Mouse (Mus musculus): ENCODE results near the gene Pigk.

Gene Pigk

GRCm38 (mm10) chr3:152898906-152899305 lies 185.0 kb downstream of the Pigk start:
- DNase-seq (ENCODE audit: low spot score), result no peak

DNA sequence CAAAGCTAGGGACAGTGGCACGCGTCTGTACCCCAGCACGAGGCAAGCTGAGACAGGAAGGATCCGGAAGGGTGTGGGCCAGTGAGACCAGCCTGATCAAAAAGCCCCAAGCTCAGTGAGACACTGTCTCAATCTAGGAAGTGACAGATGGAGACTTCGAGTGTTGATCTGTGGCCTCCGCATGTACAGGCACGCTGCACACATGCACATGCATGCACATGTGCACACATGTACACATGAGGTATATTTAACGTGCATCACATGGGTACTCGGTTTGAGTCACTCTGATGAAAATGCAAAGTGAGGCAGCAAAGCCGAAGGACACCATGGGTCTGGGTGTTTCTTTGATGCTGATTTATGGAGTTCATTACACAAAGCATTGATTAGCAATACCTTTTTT lies 191.1 kb downstream of the Pigk start:
- no peak for DNase-seq (ENCODE audit: low spot score)

DNA sequence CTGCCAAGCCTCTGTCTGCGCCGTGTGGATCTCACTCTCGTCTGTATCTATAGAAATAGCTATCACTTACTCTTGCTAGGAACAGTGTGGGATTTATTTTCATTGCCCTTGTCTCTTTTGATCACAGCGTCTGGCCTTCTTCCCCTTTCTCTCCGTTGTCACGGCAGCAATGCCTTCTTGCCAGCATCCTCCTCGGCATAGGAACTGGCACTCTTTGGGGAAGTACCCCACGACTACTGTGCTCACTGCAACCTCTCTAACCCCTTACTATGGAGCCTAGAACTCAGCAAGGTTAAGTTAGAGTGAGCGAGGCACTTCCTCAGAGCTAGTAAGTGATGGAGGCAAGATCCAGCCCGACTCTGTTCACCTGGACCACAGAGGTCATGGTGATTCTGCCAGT lies 191.9 kb downstream of the Pigk start:
- DNase-seq (ENCODE audit: low spot score), result no peak

DNA sequence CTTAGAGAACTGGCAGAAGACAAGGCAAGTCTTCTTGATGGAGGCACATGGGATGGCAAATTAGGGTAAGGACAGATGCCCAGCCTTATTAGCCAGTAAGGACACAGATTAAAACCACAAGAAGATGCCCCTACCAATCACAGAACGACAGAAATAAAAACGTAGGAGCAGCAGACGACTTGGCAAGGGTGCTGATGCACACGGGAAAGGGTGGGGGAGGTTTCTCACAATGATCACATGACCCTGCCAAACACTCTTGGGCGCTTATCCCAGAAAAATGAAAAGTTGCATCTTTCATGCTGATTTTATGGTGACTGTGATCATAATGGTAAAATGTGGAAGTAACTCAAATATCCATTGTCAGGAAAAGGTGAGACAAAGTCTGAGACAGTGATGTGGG lies 193.2 kb downstream of the Pigk start:
- DNase-seq (ENCODE audit: low spot score), result no peak

- DNase-seq (ENCODE audit: low spot score), result no peak
Measured at GRCm38 (mm10) chr3:152907683-152908082, 193.8 kb downstream of the Pigk start.

GRCm38 (mm10) chr3:152911578-152911977 lies 197.7 kb downstream of the Pigk start:
- no peak for DNase-seq (ENCODE audit: low spot score)

DNA sequence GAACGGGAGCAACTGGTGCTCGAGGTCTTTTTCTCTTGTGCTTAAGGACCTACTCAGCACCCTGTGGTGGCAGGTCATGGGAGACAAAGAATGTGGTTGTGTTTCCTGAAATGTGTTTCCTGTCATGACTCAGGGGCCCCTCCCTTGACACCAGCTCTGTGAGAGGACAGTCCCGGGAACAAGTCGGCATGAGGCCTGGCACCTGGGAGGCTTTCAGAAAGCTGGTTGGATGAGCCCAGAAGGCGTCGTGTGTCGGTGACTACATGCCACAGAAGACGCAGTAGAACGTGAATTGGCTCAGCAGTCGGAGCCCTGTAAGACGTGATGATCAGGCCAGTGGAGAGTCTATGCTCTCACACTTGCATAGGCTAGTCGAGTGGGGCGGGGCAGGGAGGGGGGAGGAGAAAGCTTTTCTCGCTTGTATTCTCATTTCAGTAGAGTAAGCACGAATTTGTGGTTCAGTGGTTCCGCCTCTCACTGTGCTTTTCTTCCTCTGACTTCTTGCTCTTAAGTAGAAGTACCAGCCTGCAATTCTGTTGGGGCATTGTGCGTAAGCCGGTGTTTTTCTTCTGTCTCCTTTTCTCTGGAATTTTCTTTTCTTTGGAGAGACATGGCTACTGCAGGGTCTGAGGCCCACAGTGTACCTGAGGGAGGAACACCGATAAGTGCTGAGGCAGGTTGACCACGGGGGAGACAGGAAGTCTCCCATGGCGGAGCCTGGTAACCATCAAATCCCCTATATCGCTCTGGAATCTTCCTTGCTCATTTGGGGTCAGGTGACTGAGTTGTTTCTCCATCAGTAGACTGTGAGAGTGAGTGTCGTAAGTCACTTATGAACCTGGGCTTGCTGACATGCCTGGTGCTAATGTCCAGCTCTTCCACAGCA lies 198.6 kb downstream of the Pigk start:
- DNase-seq (ENCODE audit: low spot score), result no peak

- DNase-seq (ENCODE audit: low spot score), result no peak
Measured at GRCm38 (mm10) chr3:152913150-152913549, 199.2 kb downstream of the Pigk start.

DNA sequence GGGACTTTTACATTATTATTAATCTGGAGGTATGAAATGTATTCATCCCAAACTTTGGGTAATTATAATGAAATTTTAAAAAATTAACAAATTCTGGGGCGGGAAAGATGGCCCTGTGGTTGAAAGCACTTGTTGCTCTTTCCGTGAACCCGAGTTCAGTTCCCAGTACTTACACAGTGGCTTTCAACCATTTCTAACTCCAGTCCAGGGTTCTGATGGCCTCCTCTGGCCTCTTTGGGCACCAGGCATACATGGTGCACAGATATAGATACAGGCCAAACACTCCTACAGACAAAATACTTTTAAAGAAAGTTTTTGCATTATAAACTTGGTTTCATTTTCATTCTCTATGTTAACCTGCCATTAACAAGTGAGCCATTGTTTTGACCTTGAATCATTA lies 199.7 kb downstream of the Pigk start:
- DNase-seq (ENCODE audit: low spot score), result no peak

DNA sequence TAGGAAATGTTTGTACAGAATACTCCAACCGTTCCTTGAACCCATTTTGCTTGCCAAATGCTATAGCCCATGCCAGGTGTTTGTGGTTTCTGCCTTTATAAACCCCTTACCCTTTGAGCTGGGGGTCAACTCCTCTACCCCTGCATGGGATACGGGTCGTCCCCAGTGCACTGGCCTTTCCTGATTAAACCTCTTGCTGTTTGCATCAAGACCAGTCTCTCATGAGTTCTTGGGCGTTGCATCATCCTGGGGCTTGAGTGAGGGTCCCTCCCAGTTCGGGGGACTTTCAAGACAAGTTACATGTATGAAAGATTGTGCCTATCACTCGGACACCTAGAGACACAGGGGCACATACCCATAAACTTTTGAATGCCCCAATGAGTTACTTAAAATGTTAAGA lies 200.5 kb downstream of the Pigk start:
- no peak for DNase-seq (ENCODE audit: low spot score)

- no peak for DNase-seq (ENCODE audit: low spot score)
Measured at GRCm38 (mm10) chr3:152917579-152917978, 203.7 kb downstream of the Pigk start.

DNA sequence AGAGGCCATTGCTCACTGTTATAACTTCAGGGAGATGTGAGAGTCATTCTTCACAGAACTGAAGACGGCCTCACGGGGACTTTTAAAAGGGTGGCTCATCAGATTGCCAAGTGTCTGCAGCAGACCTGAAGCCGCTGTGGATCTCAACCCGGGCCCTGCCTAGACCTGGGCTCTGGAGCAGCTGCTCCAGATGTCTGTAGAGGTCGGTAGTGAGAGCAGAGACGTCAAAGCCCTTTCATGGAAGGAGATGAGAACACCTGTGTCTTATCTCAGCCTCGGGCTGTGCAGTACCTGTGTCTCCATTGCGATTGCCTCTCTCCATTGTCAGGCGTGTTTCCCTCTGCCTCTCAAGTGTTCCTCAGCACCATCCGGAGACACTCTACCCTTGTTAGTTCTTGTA lies 205.2 kb downstream of the Pigk start:
- DNase-seq (ENCODE audit: low spot score), result no peak

GRCm38 (mm10) chr3:152920365-152920764 lies 206.5 kb downstream of the Pigk start:
- DNase-seq (ENCODE audit: low spot score), result no peak

DNA sequence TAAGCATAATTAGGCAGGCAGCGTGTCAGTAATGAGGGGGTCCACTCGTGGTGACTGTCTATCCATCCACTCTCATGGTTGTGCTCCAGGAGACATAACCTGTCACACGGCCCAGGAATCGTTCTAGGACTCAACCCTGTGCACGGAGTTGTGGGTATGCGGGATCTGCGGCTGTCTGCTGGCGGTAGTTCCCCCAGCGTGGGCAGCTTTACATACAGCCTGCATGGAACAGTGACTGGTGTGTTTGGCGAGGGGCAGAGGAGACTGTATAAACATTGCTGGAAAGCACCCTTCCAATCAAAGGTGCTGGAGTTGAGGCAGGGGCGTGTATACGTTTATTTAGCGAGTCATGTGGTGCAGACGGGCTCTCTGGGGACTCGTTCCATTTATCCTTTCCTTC lies 209.6 kb downstream of the Pigk start:
- DNase-seq (ENCODE audit: low spot score), result no peak

DNA sequence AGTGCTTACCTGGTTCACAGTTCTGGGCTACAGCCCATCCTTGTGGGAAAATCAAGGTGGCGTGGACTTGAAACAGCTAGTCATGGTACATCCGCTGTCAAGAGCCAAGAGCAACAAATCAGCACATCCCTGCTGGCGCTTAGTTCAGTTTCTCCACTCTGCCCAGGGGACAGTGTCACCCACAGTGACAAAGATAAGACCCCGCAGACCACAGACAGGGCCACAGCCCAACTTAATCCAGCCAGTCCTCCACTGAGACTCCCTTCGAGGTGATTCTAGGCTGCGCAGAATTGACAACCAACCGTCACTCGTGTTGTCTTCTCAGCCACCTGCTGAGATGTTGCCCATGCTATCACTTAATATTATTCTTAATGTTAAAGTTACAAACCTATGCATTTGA lies 211.5 kb downstream of the Pigk start:
- no peak for DNase-seq (ENCODE audit: low spot score)

- DNase-seq (ENCODE audit: low spot score), result no peak
Measured at GRCm38 (mm10) chr3:152926166-152926565, 212.3 kb downstream of the Pigk start.

- DNase-seq (ENCODE audit: low spot score), result no peak
Measured at GRCm38 (mm10) chr3:152928287-152928975, 214.5 kb downstream of the Pigk start.

- DNase-seq (ENCODE audit: low spot score), result no peak
Measured at GRCm38 (mm10) chr3:152929256-152929787, 215.4 kb downstream of the Pigk start.

DNA sequence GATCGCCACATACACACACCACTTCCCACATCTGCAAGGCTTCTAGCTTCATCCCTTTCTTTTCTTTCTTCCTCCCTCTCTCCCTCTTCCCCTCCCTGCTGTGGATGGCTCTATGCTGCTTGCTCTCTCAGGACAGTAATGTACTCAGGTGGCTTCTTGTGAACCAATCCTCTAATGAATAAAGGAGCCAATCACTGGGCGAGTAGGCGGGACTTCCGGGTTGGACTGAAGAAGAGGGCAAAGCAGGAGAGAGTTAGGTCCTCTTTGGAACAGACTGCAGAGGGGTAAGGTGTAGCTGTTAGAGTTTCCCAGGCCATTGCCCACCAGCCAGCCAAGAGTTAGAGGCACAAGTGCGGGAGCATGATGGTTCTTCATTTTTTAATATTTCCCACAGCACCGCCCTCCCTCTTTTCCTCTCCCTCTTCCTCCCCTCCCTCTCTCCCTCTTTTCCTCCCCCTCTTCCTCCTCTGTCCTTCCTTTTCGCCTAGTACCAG lies 215.9 kb downstream of the Pigk start:
- DNase-seq (ENCODE audit: low spot score), result no peak

GRCm38 (mm10) chr3:152931354-152931753 lies 217.5 kb downstream of the Pigk start:
- DNase-seq (ENCODE audit: low spot score), result no peak

GRCm38 (mm10) chr3:152932096-152932495 lies 218.2 kb downstream of the Pigk start:
- DNase-seq (ENCODE audit: low spot score), result no peak

DNA sequence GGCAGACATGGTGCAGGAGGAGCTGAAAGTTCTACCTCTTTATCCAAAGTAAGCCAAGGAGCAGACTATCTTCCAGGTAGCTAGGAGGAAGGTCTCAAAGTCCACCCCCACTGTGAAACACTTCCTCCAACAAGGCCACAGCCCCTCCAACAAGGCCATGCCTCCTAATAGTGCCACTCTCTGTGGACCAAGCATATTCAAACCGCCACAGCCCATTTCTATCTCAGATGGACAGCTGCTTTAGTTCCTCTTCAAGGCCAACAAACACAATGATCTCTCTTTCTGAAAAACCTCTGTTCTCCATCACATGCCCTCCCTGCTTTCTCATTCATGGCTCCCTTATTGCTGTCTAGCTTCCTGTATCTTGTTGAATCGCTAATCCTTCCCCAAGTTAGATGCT lies 218.6 kb downstream of the Pigk start:
- DNase-seq (ENCODE audit: low spot score), result no peak

DNA sequence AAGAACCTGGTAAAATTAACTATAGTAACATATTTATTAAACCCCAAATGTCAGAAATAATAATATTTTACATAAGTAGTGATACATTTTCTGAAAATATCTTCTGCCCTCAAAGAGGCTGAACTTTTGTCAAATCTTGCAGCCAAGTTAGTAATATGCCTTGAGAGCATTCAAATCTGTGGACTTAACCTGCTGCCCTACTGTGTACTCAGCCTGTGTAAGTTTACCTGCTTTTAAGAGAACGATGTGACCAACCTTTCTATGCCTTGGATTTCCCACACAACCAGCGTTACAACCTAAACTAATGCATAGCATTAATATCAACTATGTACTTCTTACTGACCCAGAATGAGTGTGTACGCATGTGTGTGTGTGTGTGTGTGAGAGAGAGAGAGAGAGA lies 219.8 kb downstream of the Pigk start:
- DNase-seq (ENCODE audit: low spot score), result no peak
